Mouse (Mus musculus) stomach, embryonic 14.5 days (tissue): ENCODE measurements around the gene 1700109H08Rik. TPM values are rescaled to one million over a fixed set of nuclear protein-coding genes. Genes with fewer than 3 reads are reported as not detected.

Experiments
- polyA plus RNA-seq: library from polyadenylated mRNA; unstranded; fragments of >200 nt; fragmentation: Nextera tagmentation; extraction: Ambion mirVana; gene quantifications from 2 replicates; pipeline ENCODE4 v1.2.1, GENCODE M21; 2014

1700109H08Rik gene
- polyA plus RNA-seq, 1 experiment from 2014 or later, result 5.4 TPM

Other genes with a start within 250 kb of the 1700109H08Rik start
- 36.8 and 40.9 TPM in 2 replicates for gene Cdk6, start 230.1 kb upstream of the 1700109H08Rik start, polyA plus RNA-seq
- gene Fam133b, start 27.7 kb upstream of the 1700109H08Rik start, polyA plus RNA-seq, result 39.0 and 44.4 TPM in 2 replicates
- 19.2 and 19.8 TPM in 2 replicates for gene Pex1, start 24.5 kb downstream of the 1700109H08Rik start, polyA plus RNA-seq
- gene Rbm48, start 25.0 kb downstream of the 1700109H08Rik start, polyA plus RNA-seq, result 16.9 and 17.3 TPM in 2 replicates
- gene Tmbim7, start 79.6 kb downstream of the 1700109H08Rik start, polyA plus RNA-seq, result not detected in 2 replicates
- gene Gatad1, start 85.6 kb downstream of the 1700109H08Rik start, polyA plus RNA-seq, result 73.9 and 76.3 TPM in 2 replicates
- gene Ankib1, start 231.4 kb downstream of the 1700109H08Rik start, polyA plus RNA-seq, result 13.5 and 14.0 TPM in 2 replicates
- 48.9 and 49.9 TPM in 2 replicates for gene Krit1, start 231.6 kb downstream of the 1700109H08Rik start, polyA plus RNA-seq